Mouse (Mus musculus) lung, postnatal 4 days (tissue): ENCODE results near the gene Gpank1.

ENCODE experiments used
- DNase-seq, 2 experiments: peaks; one replicate each; pipeline ENCODE4 v3.0.0; 2021

Gpank1 gene

GRCm38 (mm10) chr17:35121143-35121799, at the start of gene Gpank1:
TSS of gene Gpank1 (plus strand) at chr17:35121455.
- peak; percentile 97 to 99 for DNase-seq

- no peak for DNase-seq
Measured at GRCm38 (mm10) chr17:35074097-35074496, 47.2 kb upstream of the Gpank1 start.

GRCm38 (mm10) chr17:35076507-35077176, 44.6 kb upstream of the Gpank1 start, which contains the start of gene Ly6g6e:
TSS of gene Ly6g6e (plus strand) at chr17:35076902.
- DNase-seq: no peak

- no peak for DNase-seq
Measured at GRCm38 (mm10) chr17:35077285-35077684, 44.0 kb upstream of the Gpank1 start.

- peak; percentile 82 for DNase-seq
Measured at GRCm38 (mm10) chr17:35077786-35078233, 43.4 kb upstream of the Gpank1 start, which contains the start of gene Ly6g6d. TSS of gene Ly6g6d (minus strand) at chr17:35078065.

GRCm38 (mm10) chr17:35079778-35080177, 41.5 kb upstream of the Gpank1 start:
- no peak for DNase-seq

GRCm38 (mm10) chr17:35080248-35080647, 41.0 kb upstream of the Gpank1 start:
- DNase-seq: no peak

- DNase-seq: no peak
Measured at GRCm38 (mm10) chr17:35080710-35081109, 40.5 kb upstream of the Gpank1 start.

- no peak for DNase-seq
Measured at GRCm38 (mm10) chr17:35082841-35083576, 38.2 kb upstream of the Gpank1 start.

- DNase-seq: no peak
Measured at GRCm38 (mm10) chr17:35083929-35084497, 37.2 kb upstream of the Gpank1 start.

- no peak for DNase-seq
Measured at GRCm38 (mm10) chr17:35085208-35085865, 35.9 kb upstream of the Gpank1 start, which contains the start of gene Ly6g6f. TSS of gene Ly6g6f (minus strand) at chr17:35085610.

GRCm38 (mm10) chr17:35088151-35088550, 33.1 kb upstream of the Gpank1 start:
- no peak for DNase-seq

GRCm38 (mm10) chr17:35088825-35089644, 32.2 kb upstream of the Gpank1 start, which contains the start of gene Abhd16a:
TSS of gene Abhd16a (plus strand) at chr17:35089263.
- DNase-seq: peak; percentile 96 to 97

GRCm38 (mm10) chr17:35090166-35090932, 30.9 kb upstream of the Gpank1 start:
- no peak for DNase-seq

- peak in 1 of 2 experiments; percentile 55 for DNase-seq
Measured at GRCm38 (mm10) chr17:35092403-35093198, 28.7 kb upstream of the Gpank1 start.

- DNase-seq: no peak
Measured at GRCm38 (mm10) chr17:35094475-35095365, 26.5 kb upstream of the Gpank1 start.

- no peak for DNase-seq
Measured at GRCm38 (mm10) chr17:35096597-35096996, 24.7 kb upstream of the Gpank1 start.

GRCm38 (mm10) chr17:35097164-35097655, 24.0 kb upstream of the Gpank1 start:
- DNase-seq: peak; percentile 20 to 39
